Mouse (Mus musculus): Measurements from ENCODE around the gene Ddr1.
"Not testable (repeated sequence)": the region's sequence is repeated elsewhere in the genome, so short reads cannot be mapped to it uniquely, and the experiment has no call there.

Ddr1 gene

GRCm38 (mm10) chr17:35704621-35705464, at the start of gene Ddr1:
Gene Ddr1, minus strand, starts transcription at chr17:35704621.
- DNase-seq (ENCODE audit: extremely low read depth, low read depth, low spot score): no peak

DNA sequence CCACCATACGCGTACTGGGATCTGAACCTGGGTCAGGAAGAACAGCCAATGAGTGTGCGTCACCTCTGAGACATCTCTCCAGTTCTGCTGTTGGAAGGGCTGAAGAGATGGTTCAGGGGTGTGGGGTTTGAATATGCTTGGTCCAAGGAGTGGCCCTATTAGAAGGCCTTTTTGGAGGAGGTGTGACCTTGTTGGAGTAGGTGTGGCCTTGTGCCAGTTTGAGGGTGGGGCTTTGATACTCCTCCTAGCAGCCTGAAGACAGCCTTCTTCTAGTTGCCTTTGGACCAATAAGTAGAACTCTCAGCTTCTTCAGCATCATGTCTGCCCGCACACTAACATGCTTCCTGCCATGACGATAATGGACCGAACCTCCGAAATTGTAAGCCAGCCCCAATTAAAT, 49.2 kb upstream of the Ddr1 start:
- DNase-seq (ENCODE audit: extremely low read depth, low read depth, low spot score): no peak

DNA sequence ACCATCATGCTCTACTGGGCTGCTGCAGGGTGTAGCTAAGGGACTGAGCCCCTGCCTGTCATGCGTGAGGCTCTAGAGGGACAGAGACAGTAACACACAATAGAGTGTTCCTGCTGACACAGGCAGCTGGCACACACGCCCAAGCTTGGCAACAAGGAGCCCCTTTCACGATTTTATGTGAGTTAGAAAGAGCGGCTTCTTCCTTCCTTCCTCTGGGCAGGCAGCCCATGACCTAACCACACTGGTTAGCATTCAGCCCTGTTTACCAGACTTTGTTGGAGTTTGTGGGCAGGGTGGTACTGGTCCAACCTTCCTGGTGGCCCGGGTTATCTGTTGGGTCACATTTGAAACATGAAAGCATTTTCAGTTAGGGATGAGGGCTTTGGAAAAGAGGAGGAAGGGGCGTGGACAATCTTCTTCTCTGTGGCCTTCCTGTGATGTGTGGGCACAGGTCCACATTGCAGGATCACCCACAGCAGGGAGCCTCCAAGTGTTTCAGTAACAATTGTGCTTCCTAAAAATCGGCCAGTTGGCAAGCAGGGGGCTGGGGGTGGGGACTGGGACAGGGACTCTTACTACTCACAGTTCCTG, 47.9 kb upstream of the Ddr1 start:
- no peak for DNase-seq (ENCODE audit: extremely low read depth, low read depth, low spot score)

DNA sequence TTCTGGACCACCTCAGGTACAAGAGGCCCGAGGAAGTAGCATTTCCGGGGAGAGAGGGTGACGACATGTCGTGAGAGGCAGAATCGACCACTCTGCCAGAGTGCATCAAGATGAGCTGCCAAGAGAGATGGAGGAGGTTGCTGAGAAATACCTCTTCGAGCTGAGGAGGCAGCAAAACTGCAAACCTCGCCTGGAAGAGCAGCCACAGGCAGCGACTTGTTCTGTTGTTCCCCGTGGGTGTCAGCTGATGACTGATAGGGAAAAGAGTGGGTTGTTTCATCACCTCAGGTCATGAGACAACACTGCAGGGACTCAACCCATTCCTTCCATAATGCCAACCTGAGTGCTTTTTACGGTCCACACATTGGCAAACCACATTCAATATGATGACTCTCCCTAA, 45.3 kb upstream of the Ddr1 start:
- DNase-seq (ENCODE audit: extremely low read depth, low read depth, low spot score): no peak

- DNase-seq (ENCODE audit: extremely low read depth, low read depth, low spot score): no peak
These were observed 39.9 kb upstream of the Ddr1 start for GRCm38 (mm10) chr17:35744361-35744760.

GRCm38 (mm10) chr17:35742948-35743347, 38.5 kb upstream of the Ddr1 start:
- DNase-seq (ENCODE audit: extremely low read depth, low read depth, low spot score): no peak

DNA sequence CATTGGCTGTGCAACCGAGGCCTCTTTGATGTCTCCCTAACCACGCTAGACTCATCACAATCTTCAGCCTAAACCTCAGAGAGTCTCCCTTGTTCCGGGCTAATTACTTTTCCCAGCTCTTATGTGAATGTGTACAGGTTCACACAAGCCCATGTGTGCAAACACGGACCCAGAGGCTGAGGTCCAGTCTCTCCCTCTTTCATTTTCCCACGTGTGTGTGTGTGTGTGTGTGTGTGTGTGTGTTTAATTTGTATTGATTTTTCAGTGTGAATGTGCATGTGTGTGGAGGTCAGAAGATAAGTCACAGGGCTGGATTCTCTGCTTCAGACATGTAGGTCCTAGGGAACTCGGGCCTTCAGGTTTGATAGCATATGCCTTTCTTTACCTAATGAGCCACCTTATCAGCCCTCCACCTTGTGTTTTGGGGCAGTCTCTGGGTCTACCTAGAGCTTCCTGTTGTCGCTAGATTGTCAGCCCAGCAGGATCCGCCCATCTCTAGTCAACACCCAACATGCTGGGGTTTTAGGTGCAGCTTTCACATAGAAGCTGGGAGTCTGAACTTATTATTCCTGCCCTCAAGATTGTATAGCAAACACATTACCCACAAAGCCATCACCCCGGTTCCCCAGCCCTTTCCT, 37.3 kb upstream of the Ddr1 start:
- DNase-seq (ENCODE audit: extremely low read depth, low read depth, low spot score): no peak

GRCm38 (mm10) chr17:35740276-35740880, 36.0 kb upstream of the Ddr1 start:
- DNase-seq (ENCODE audit: extremely low read depth, low read depth, low spot score): no peak

GRCm38 (mm10) chr17:35739675-35740074, 35.3 kb upstream of the Ddr1 start:
- DNase-seq (ENCODE audit: extremely low read depth, low read depth, low spot score): no peak

GRCm38 (mm10) chr17:35737743-35738142, 33.3 kb upstream of the Ddr1 start:
- no peak for DNase-seq (ENCODE audit: extremely low read depth, low read depth, low spot score)

GRCm38 (mm10) chr17:35736280-35736960, 32.0 kb upstream of the Ddr1 start:
- DNase-seq (ENCODE audit: extremely low read depth, low read depth, low spot score): no peak

- DNase-seq (ENCODE audit: extremely low read depth, low read depth, low spot score): no peak
These were observed 30.1 kb upstream of the Ddr1 start for GRCm38 (mm10) chr17:35734478-35734877.

- DNase-seq (ENCODE audit: extremely low read depth, low read depth, low spot score): no peak
These were observed 29.0 kb upstream of the Ddr1 start for GRCm38 (mm10) chr17:35733398-35733797.

GRCm38 (mm10) chr17:35731431-35732145, 27.2 kb upstream of the Ddr1 start:
- no peak for DNase-seq (ENCODE audit: extremely low read depth, low read depth, low spot score)

- not testable (repeated sequence) for DNase-seq (ENCODE audit: extremely low read depth, low read depth, low spot score)
These were observed 25.7 kb upstream of the Ddr1 start for GRCm38 (mm10) chr17:35730112-35730511.

GRCm38 (mm10) chr17:35728821-35729220, 24.4 kb upstream of the Ddr1 start:
- no peak for DNase-seq (ENCODE audit: extremely low read depth, low read depth, low spot score)

GRCm38 (mm10) chr17:35727471-35728205, 23.2 kb upstream of the Ddr1 start:
- no peak for DNase-seq (ENCODE audit: extremely low read depth, low read depth, low spot score)

DNA sequence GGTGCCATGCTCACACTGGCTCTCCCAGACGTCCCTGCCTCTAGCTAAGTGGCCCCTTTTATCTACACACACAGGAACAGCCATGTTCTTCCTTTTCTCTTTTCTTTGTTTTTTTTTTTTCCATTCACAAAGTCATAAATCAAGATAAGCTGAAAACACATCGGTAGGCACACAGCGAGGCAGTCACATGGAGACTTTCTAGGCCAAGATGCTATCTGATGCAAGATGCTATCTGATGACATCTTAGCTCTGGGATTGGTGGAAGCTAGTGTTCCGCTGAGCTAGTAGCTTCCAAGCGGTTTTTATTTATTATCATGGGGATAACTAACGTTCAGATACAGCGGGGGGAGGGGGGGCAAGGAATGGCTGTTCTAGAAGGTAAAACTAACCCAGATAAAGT, 22.6 kb upstream of the Ddr1 start:
- no peak for DNase-seq (ENCODE audit: extremely low read depth, low read depth, low spot score)

DNA sequence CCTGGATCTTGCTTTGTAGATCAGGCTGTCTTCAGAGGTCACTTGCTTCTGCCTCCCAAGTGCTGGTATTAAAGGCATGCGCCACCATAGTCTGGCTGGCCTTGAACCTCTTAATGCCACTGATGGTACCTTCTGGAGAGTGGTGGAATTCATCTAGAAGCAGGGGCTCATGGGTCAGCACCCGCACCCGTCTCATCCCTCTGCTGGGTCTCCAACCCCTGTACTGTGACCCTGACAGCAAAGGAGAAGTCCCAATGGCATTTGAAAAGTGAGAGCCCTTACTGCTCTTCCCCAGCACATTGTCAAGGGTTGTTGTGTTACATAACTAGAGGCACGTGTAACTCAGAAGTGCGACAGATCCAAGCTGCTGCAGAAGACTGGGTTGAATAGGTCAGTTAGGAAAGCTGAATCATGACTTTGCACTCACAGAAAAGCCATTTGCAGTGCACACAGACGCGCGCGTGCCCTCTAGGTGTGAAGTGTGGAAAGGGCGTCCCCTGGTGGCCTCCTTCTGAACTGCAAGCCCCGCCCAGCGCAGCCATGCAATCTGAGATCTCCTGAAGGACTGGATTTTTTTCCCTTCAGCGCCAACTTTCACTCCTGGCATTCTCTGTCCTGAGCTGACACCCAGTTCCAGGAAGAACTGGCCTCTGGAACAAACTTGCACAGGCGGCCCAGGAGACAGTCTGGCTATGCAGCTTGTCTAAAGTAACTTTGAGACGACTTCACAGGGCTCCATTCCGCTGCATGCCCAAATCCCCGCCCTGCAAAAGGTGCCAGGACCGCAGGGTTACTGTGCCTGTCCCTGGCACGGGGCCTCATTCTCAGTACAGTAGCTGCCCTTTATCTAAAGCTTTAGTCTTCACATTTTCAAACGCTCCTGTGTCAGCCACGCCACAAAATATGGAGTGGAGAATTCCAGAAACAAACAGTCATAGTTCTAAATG, 21.1 kb upstream of the Ddr1 start:
- peak; percentile 73 for DNase-seq (ENCODE audit: extremely low read depth, low read depth, low spot score)
